Mouse (Mus musculus): Measurements from ENCODE around the gene Plcd1. TPM values are rescaled to one million over a fixed set of nuclear protein-coding genes. Genes with fewer than 3 reads are reported as not detected.

Gene Plcd1
- total and polyA plus RNA-seq, 3 experiments, result 0.36 TPM; not detected in 2

DNA sequence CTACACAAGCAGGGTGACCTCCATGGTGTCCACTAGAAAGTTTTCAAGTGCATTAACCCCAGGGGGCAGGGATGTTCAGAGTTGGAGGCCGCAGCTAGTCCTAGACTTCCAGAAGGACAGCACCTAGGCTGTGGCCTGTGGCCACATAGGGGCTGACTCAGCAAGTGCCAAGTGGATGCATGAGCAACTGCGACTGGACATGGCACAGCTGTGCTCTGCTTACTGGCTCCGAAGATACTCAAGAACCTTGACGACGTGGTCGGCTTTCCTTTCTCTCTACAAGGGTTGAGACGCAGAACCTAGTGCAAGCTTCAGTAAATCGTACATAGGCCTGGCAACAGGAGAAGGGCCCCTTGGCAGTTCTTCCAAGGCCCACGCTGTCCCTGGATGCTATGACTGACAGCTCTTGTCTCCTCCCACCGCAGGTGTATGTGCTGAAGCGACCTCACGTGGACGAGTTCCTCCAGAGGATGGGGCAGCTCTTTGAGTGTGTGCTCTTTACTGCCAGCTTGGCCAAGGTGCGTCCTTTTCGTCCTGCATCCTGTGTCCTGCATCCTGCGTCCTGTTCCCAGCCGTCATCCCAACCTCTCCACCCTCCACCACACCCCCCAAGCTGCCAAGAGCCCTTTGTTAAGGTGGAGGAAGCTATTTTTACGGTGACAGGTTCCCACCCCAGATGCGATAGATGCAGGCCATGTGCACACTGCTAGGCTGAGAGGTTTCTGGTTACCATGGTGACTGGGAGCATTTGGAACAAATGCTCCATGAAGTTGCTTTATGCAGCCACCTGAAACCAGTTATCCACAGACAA, 60.0 kb downstream of the Plcd1 start:
- H3K79me2 ChIP-seq (ENCODE audit: control insufficient read depth, insufficient read depth, low read length, poor library complexity), result no peaks in the 10 kb centered on the region
- H3K4me1 ChIP-seq (ENCODE audit: control insufficient read depth in 1 of 2, insufficient read depth in 2 of 2, low read length in 2 of 2), result no peaks in the 10 kb centered on the region
- no peak overlapping the region for H3K9ac ChIP-seq (ENCODE audit: control insufficient read depth, low read depth, low read length, poor library complexity, severe bottlenecking)
- TF ChIP-seq UBTF (IDR thresholded peaks at IDR 0.05; ENCODE audit: borderline replicate concordance, insufficient read depth, low read depth, low read length), result no peak
- no peak for TF ChIP-seq ETS1 (IDR thresholded peaks at IDR 0.05; ENCODE audit: low read depth, low read length)
- no peak for TF ChIP-seq GABPA (IDR thresholded peaks at IDR 0.05; ENCODE audit: low read depth, low read length)
- no peak for TF ChIP-seq MAFK (IDR thresholded peaks at IDR 0.05; ENCODE audit: borderline replicate concordance, low read depth, low read length)
- no peak for TF ChIP-seq MYC (IDR thresholded peaks at IDR 0.05; ENCODE audit: low read depth, low read length)
- TF ChIP-seq MAZ (IDR thresholded peaks at IDR 0.05; ENCODE audit: low read depth, low read length), result no peak
- TF ChIP-seq ZNF384 (IDR thresholded peaks at IDR 0.05; ENCODE audit: low read depth, low read length), result no peak
- no peak for TF ChIP-seq POLR2AphosphoS2 (IDR thresholded peaks at IDR 0.05; ENCODE audit: low read length)
- no peak for TF ChIP-seq ELF1 (IDR thresholded peaks at IDR 0.05; ENCODE audit: low read depth, low read length)
- TF ChIP-seq NELFE (IDR thresholded peaks at IDR 0.05; ENCODE audit: low read depth, low read length), result no peak
- TF ChIP-seq E2F4 (IDR thresholded peaks at IDR 0.05; ENCODE audit: borderline replicate concordance, low read depth, low read length), result no peak
- no peak for TF ChIP-seq RAD21 (IDR thresholded peaks at IDR 0.05; ENCODE audit: low read depth, low read length)
- TF ChIP-seq CTCF (IDR thresholded peaks at IDR 0.05 in 2 of 3, conservative IDR thresholded peaks at IDR 0.05 in 1 of 3; ENCODE audit: control insufficient read depth in 1 of 3, insufficient read depth in 1 of 3, low read depth in 2 of 3, low read length in 3 of 3, poor library complexity in 1 of 3, severe bottlenecking in 1 of 3), result no peak
- no peak for TF ChIP-seq JUND (IDR thresholded peaks at IDR 0.05; ENCODE audit: low read depth, low read length)
- TF ChIP-seq POLR2AphosphoS5 (IDR thresholded peaks at IDR 0.05; ENCODE audit: borderline replicate concordance, low read depth, low read length), result no peak
- TF ChIP-seq TCF12 (IDR thresholded peaks at IDR 0.05; ENCODE audit: low read depth, low read length), result no peak
- no peak for TF ChIP-seq CHD1 (IDR thresholded peaks at IDR 0.05; ENCODE audit: low read depth, low read length)
- TF ChIP-seq NRF1 (IDR thresholded peaks at IDR 0.05; ENCODE audit: insufficient read depth, low read depth, low read length, poor library complexity, severe bottlenecking), result no peak
- no peak for TF ChIP-seq BHLHE40 (IDR thresholded peaks at IDR 0.05; ENCODE audit: borderline replicate concordance, low read depth, low read length)
- no peak for TF ChIP-seq MXI1 (IDR thresholded peaks at IDR 0.05; ENCODE audit: low read depth, low read length)
- no peak for DNase-seq (ENCODE audit: low read depth, low spot score)
- H3K36me3 ChIP-seq (ENCODE audit: control insufficient read depth in 1 of 2, insufficient read depth in 2 of 2, low read length in 2 of 2), result no peaks in the 10 kb centered on the region; a peak in 1 of 4 replicates
- no peaks in the 10 kb centered on the region for H3K9me3 ChIP-seq (replicated peaks; ENCODE audit: insufficient read depth, low read length)
- H3K27ac ChIP-seq (ENCODE audit: control insufficient read depth, low read depth, low read length), result no peak overlapping the region
- no peak overlapping the region for H3K4me3 ChIP-seq (ENCODE audit: control insufficient read depth in 1 of 2, insufficient read depth in 1 of 2, low read depth in 2 of 2, low read length in 2 of 2)
- H3K27me3 ChIP-seq (ENCODE audit: control insufficient read depth in 1 of 2, insufficient read depth in 2 of 2, low read length in 2 of 2), result no peaks in the 10 kb centered on the region

Measured in MEL (cell line).